Comparison of ENCODE assay signal across 8 mouse cellular contexts in genomic region chr11:97838779-97839440, GRCm38 (mm10). TPM values are rescaled to one million over a fixed set of nuclear protein-coding genes. Genes with fewer than 3 reads are reported as not detected.
A peak's percentile ranks its signal among the peaks of the same experiment; 100 is the strongest.
DNase-seq lines count a peak whose midpoint lies in the region; ATAC-seq and TF ChIP-seq lines count a peak whose summit lies in the region.
"Had no signal": no experiment of that assay in that cellular context is flagged by ENCODE, and none has a peak within 500 bp of the region (broad histone marks: within the 10 kb centered on the region; RNA-seq: fewer than 3 reads in every experiment).

No protein-coding gene starts in this region.

- H3K9ac ChIP-seq in heart, embryonic 12.5 days = 0 out of 2 replicates have a peak overlapping the region, but pooled peaks have one; percentile 28
- 0 out of 2 replicates have a peak overlapping the region, but pooled peaks have one; percentile 13 for H3K9ac ChIP-seq in hindbrain, postnatal 0 days (replicated peaks; ENCODE audit: low read length)

- intact Hi-C loops in heart, postnatal 14 days (cut with DNase I) = no loop called here

- no peak for TF ChIP-seq POLR2A in testis, adult 2 months (IDR thresholded peaks at IDR 0.05; ENCODE audit: control insufficient read depth, low read depth, low read length)

- H3K27me3 ChIP-seq in heart, embryonic 12.5 days (replicated peaks) = no peaks in the 10 kb centered on the region
- no peaks in the 10 kb centered on the region for H3K27me3 ChIP-seq in testis, adult 2 months (ENCODE audit: control insufficient read depth, insufficient read depth, low read length)
- no peaks in the 10 kb centered on the region for H3K27me3 ChIP-seq in hindbrain, postnatal 0 days (ENCODE audit: insufficient read depth, low read length)

- H3K9me3 ChIP-seq in heart, embryonic 12.5 days (replicated peaks) = no peaks in the 10 kb centered on the region
- no peaks in the 10 kb centered on the region for H3K9me3 ChIP-seq in hindbrain, postnatal 0 days (ENCODE audit: low read length)

- peaks cover 40% of the 10 kb centered on the region for H3K36me3 ChIP-seq in heart, embryonic 12.5 days
- no peaks in the 10 kb centered on the region for H3K36me3 ChIP-seq in testis, adult 2 months (ENCODE audit: control insufficient read depth, insufficient read depth, low read length)
- H3K36me3 ChIP-seq in hindbrain, postnatal 0 days (ENCODE audit: insufficient read depth, low read length) = peaks cover 31% of the 10 kb centered on the region

- no peak overlapping the region for H3K4me3 ChIP-seq in heart, embryonic 12.5 days
- H3K4me3 ChIP-seq in testis, adult 2 months (ENCODE audit: control insufficient read depth, low read depth, low read length) = no peak overlapping the region
- no peak overlapping the region for H3K4me3 ChIP-seq in hindbrain, postnatal 0 days (ENCODE audit: low read length)

- no peak for TF ChIP-seq CTCF in testis, adult 2 months (IDR thresholded peaks at IDR 0.05; ENCODE audit: control insufficient read depth, insufficient read depth, insufficient replicate concordance, low read depth, low read length)
- TF ChIP-seq CTCF in hindbrain, postnatal 0 days (IDR thresholded peaks at IDR 0.05; ENCODE audit: low read depth) = no peak

- no peak for DNase-seq in heart, postnatal 14 days
- no peak for DNase-seq in testis, postnatal 14 days (ENCODE audit: low spot score)
- DNase-seq in hindbrain, postnatal 0 days (ENCODE audit: low spot score) = no peak
- DNase-seq in thymus, postnatal 10 days (ENCODE audit: low spot score in 2 of 2) = no peak
- no peak for DNase-seq in urinary bladder, postnatal 25 days (ENCODE audit: low spot score)
- DNase-seq: lung, postnatal 10 days had no signal

- H3K27ac ChIP-seq in heart, embryonic 12.5 days (ENCODE audit: poor library complexity, severe bottlenecking) = no peak overlapping the region
- H3K27ac ChIP-seq in testis, adult 2 months (ENCODE audit: control insufficient read depth, insufficient read depth, low read depth, low read length) = 0 out of 2 replicates have a peak overlapping the region, but pooled peaks have one; percentile 2
- H3K27ac ChIP-seq in hindbrain, postnatal 0 days = peak overlapping the region; percentile 45; the same call in 1 of the 2 replicates

- 35% methylated on average over 10 of the region's 10 CpGs for WGBS in heart, embryonic 12.5 days
- 31% methylated on average over 10 of the region's 10 CpGs for WGBS in hindbrain, postnatal 0 days

- ATAC-seq in heart, embryonic 12.5 days (ENCODE audit: insufficient number of reproducible peaks, low FRiP score) = no peak
- ATAC-seq in hindbrain, postnatal 0 days = no peak

- H3K4me2 ChIP-seq in heart, embryonic 12.5 days = no peak overlapping the region
- H3K4me2 ChIP-seq in hindbrain, postnatal 0 days (ENCODE audit: low read depth, low read length) = no peak overlapping the region

- H3K4me1 ChIP-seq in heart, embryonic 12.5 days (replicated peaks) = peaks cover 21% of the 10 kb centered on the region; the same call in 1 of the 2 replicates
- H3K4me1 ChIP-seq in testis, adult 2 months (ENCODE audit: control insufficient read depth, insufficient read depth, low read length) = peaks cover 3% of the 10 kb centered on the region
- H3K4me1 ChIP-seq in hindbrain, postnatal 0 days (ENCODE audit: insufficient read depth, low read length) = no peaks in the 10 kb centered on the region

RNA-seq across cellular contexts. Expression of gene B230217C12Rik, which starts 1.7 kb away (rescaled TPM):
- 6.9 and 7.4 TPM in 2 replicates for polyA plus RNA-seq in heart, embryonic 12.5 days (2016; fragmentation: Nextera tagmentation; extraction: Ambion mirVana)
- 1 to 10 TPM in 1 of 2 experiments, under 1 TPM in 1; 0.95 to 1.1 TPM for total RNA-seq in heart, postnatal 14 days (2021)
- 2.7 and 3.5 TPM in 2 replicates for polyA plus RNA-seq in testis, adult 2 months (2012; rRNA removed)
- total RNA-seq in hindbrain, postnatal 0 days (2014; rRNA removed) = 29.4 and 30.0 TPM in 2 replicates
- 31.6 and 32.3 TPM in 2 replicates for polyA plus RNA-seq in hindbrain, postnatal 0 days (2015; fragmentation: Nextera tagmentation; extraction: Ambion mirVana)

RNA-seq across cellular contexts. Expression of gene Lasp1, which starts 40.1 kb away (rescaled TPM):
- 46.9 and 49.5 TPM in 2 replicates for polyA plus RNA-seq in heart, embryonic 12.5 days (2016; fragmentation: Nextera tagmentation; extraction: Ambion mirVana)
- total RNA-seq in heart, postnatal 14 days (2021) = 10 to 100 TPM; 47.8 to 49.6 TPM
- 21.4 and 23.1 TPM in 2 replicates for polyA plus RNA-seq in testis, adult 2 months (2012; rRNA removed)
- total RNA-seq in hindbrain, postnatal 0 days (2014; rRNA removed) = 177 and 187 TPM in 2 replicates
- polyA plus RNA-seq in hindbrain, postnatal 0 days (2015; fragmentation: Nextera tagmentation; extraction: Ambion mirVana) = 121 and 137 TPM in 2 replicates

RNA-seq across cellular contexts. Expression of gene Fbxo47, which starts 45.0 kb away (rescaled TPM):
- polyA plus RNA-seq in heart, embryonic 12.5 days (2016; fragmentation: Nextera tagmentation; extraction: Ambion mirVana) = 0.87 and 1.5 TPM in 2 replicates
- total RNA-seq in heart, postnatal 14 days (2021) = under 1 TPM; 0.17 to 0.37 TPM
- polyA plus RNA-seq in testis, adult 2 months (2012; rRNA removed) = 19.8 and 25.8 TPM in 2 replicates
- 0.47 and 1.2 TPM in 2 replicates for total RNA-seq in hindbrain, postnatal 0 days (2014; rRNA removed)
- polyA plus RNA-seq in hindbrain, postnatal 0 days (2015; fragmentation: Nextera tagmentation; extraction: Ambion mirVana) = 0.34 and 0.36 TPM in 2 replicates

RNA-seq across cellular contexts. Expression of gene Rpl23, which starts 56.7 kb away (rescaled TPM):
- 404 and 410 TPM in 2 replicates for polyA plus RNA-seq in heart, embryonic 12.5 days (2016; fragmentation: Nextera tagmentation; extraction: Ambion mirVana)
- 100 to 1,000 TPM; 503 to 533 TPM for total RNA-seq in heart, postnatal 14 days (2021)
- polyA plus RNA-seq in testis, adult 2 months (2012; rRNA removed) = 120 and 126 TPM in 2 replicates
- total RNA-seq in hindbrain, postnatal 0 days (2014; rRNA removed) = 124 and 141 TPM in 2 replicates
- 351 and 362 TPM in 2 replicates for polyA plus RNA-seq in hindbrain, postnatal 0 days (2015; fragmentation: Nextera tagmentation; extraction: Ambion mirVana)
